ENCODE assay signal across 26 mouse cellular contexts in the genomic region with DNA sequence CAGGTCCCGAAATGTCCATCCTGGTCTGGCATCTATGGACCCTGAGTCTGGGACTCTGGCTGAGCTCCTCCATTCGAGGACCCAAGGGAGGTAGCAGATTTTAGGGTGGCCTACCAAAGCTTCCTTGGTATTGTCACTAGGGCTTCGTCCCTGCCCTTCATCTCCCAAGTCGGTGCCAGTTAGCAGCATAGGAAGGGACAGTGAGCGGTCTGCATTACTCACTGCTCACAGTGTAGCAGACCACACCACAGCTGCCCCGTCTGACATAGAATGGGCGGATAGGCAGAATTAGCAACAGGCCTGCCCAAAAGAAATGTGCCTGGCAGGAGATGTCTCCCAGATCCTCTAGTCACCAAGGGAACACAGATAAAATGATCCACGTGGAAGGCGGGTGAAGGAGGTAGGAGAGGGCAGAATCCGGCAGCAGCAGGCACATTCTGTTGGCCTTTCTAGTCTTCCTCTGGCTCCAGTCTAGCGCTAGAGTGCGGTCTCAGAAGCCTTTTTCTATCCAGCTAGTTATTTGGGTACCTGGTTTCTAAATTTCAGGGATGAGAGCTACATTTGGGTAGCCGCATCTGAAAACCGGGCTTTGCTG. TPM values are rescaled to one million over a fixed set of nuclear protein-coding genes. Genes with fewer than 3 reads are reported as not detected.
DNase-seq lines count a peak whose midpoint lies in the region; ATAC-seq and TF ChIP-seq lines count a peak whose summit lies in the region.
"Had no signal": no experiment of that assay in that cellular context is flagged by ENCODE, and none has a peak within 500 bp of the region (broad histone marks: within the 10 kb centered on the region; RNA-seq: fewer than 3 reads in every experiment).

No protein-coding gene starts in this region.

- peaks cover 96% of the 10 kb centered on the region for H3K27me3 ChIP-seq in heart, embryonic 10.5 days (ENCODE audit: insufficient read depth, poor library complexity, severe bottlenecking)
- H3K27me3 ChIP-seq in heart, adult 2 months (ENCODE audit: control insufficient read depth, insufficient read depth, low read length): peaks cover 14% of the 10 kb centered on the region; the same call in 1 of the 2 replicates
- peaks cover 92% of the 10 kb centered on the region for H3K27me3 ChIP-seq in kidney, embryonic 15.5 days
- peaks cover 84% of the 10 kb centered on the region for H3K27me3 ChIP-seq in kidney, embryonic 14.5 days (ENCODE audit: control insufficient read depth, insufficient read depth, low read length)

- H3K4me2 ChIP-seq in kidney, embryonic 15.5 days: no peak overlapping the region
- no peak overlapping the region for H3K4me2 ChIP-seq in kidney, embryonic 14.5 days (replicated peaks; ENCODE audit: low read depth, low read length)
- H3K4me2 ChIP-seq: liver, embryonic 15.5 days had no signal

- H3K9ac ChIP-seq in heart, adult 2 months (ENCODE audit: low read depth, low read length): no peak overlapping the region
- no peak overlapping the region for H3K9ac ChIP-seq in kidney, embryonic 15.5 days
- no peak overlapping the region for H3K9ac ChIP-seq in kidney, embryonic 14.5 days (ENCODE audit: low read depth, low read length)
- H3K9ac ChIP-seq: embryonic facial prominence, embryonic 13.5 days; limb, embryonic 15.5 days; liver, embryonic 15.5 days had no signal

- no peaks in the 10 kb centered on the region for H3K36me3 ChIP-seq in heart, embryonic 10.5 days
- no peaks in the 10 kb centered on the region for H3K36me3 ChIP-seq in heart, adult 2 months (ENCODE audit: control insufficient read depth, insufficient read depth, low read length)
- no peaks in the 10 kb centered on the region for H3K36me3 ChIP-seq in kidney, embryonic 15.5 days
- no peaks in the 10 kb centered on the region for H3K36me3 ChIP-seq in kidney, embryonic 14.5 days (ENCODE audit: control insufficient read depth, insufficient read depth, low read length)
- H3K36me3 ChIP-seq: embryonic facial prominence, embryonic 13.5 days; limb, embryonic 15.5 days; liver, embryonic 15.5 days had no signal

- intact Hi-C loops in heart, adult 2 months (cut with DNase I): no loop called here

- TF ChIP-seq EP300 in heart, adult 2 months (IDR thresholded peaks at IDR 0.05; ENCODE audit: insufficient read depth, low read depth, low read length): no peak

- no peaks in the 10 kb centered on the region for H3K79me2 ChIP-seq in heart, adult 2 months (replicated peaks; ENCODE audit: control insufficient read depth, insufficient read depth, low read length)

- no peak overlapping the region for H3K27ac ChIP-seq in heart, embryonic 10.5 days
- H3K27ac ChIP-seq in heart, adult 2 months: no peak overlapping the region
- H3K27ac ChIP-seq in kidney, embryonic 15.5 days: no peak overlapping the region
- H3K27ac ChIP-seq in kidney, embryonic 14.5 days (ENCODE audit: low read depth, low read length): no peak overlapping the region
- H3K27ac ChIP-seq: embryonic facial prominence, embryonic 13.5 days; limb, embryonic 15.5 days; liver, embryonic 15.5 days; macrophage had no signal

- WGBS in heart, embryonic 10.5 days: 7% methylated on average over 14 of the region's 14 CpGs
- 8% methylated on average over 14 of the region's 14 CpGs for WGBS in heart, adult 2 months
- WGBS in kidney, embryonic 15.5 days: 4% methylated on average over 14 of the region's 14 CpGs
- 2% methylated on average over 14 of the region's 14 CpGs for WGBS in kidney, embryonic 14.5 days

- DNase-seq in heart, embryonic 10.5 days (ENCODE audit: low spot score): no peak
- DNase-seq in heart, adult 2 months: no peak
- DNase-seq in ES-CJ7 (ENCODE audit: low read depth, low spot score): peak; percentile 17
- peak; percentile 43 for DNase-seq in embryo, embryonic 9.5 days (ENCODE audit: extremely low spot score)
- DNase-seq in spleen, postnatal 10 days (ENCODE audit: low spot score in 2 of 2): no peak
- no peak for DNase-seq in urinary bladder, postnatal 36 days (ENCODE audit: low spot score in 2 of 2)
- DNase-seq: adrenal gland, postnatal 25 days; B cell, adult 2 months; cerebellum, adult 11 months; cerebellum, postnatal 36 days; heart, postnatal 4 days; layer of hippocampus, postnatal 36 days; thymus, postnatal 36 days had no signal

- ATAC-seq in kidney, embryonic 15.5 days (replicated peaks; ENCODE audit: low FRiP score): peak; percentile 57; the same call in 1 of the 2 replicates
- ATAC-seq in kidney, embryonic 14.5 days (ENCODE audit: low FRiP score, low TSS enrichment): no peak
- ATAC-seq: intestine, embryonic 16.5 days had no signal

- H3K9me3 ChIP-seq in heart, embryonic 10.5 days: no peaks in the 10 kb centered on the region
- no peaks in the 10 kb centered on the region for H3K9me3 ChIP-seq in kidney, embryonic 15.5 days (replicated peaks)
- no peaks in the 10 kb centered on the region for H3K9me3 ChIP-seq in kidney, embryonic 14.5 days (ENCODE audit: control insufficient read depth, low read length)
- H3K9me3 ChIP-seq: embryonic facial prominence, embryonic 13.5 days; limb, embryonic 15.5 days; liver, embryonic 15.5 days had no signal

- peak overlapping the region; percentile 33; the same call in 1 of the 2 replicates for H3K4me3 ChIP-seq in heart, embryonic 10.5 days
- H3K4me3 ChIP-seq in heart, adult 2 months: no peak overlapping the region
- no peak overlapping the region for H3K4me3 ChIP-seq in kidney, embryonic 15.5 days (replicated peaks)
- H3K4me3 ChIP-seq in kidney, embryonic 14.5 days (ENCODE audit: low read length): no peak overlapping the region
- H3K4me3 ChIP-seq: liver, embryonic 15.5 days had no signal

- H3K4me1 ChIP-seq in heart, embryonic 10.5 days: peaks cover 29% of the 10 kb centered on the region
- H3K4me1 ChIP-seq in heart, adult 2 months (ENCODE audit: control insufficient read depth, insufficient read depth, low read length): no peaks in the 10 kb centered on the region
- peaks cover 20% of the 10 kb centered on the region for H3K4me1 ChIP-seq in kidney, embryonic 15.5 days
- H3K4me1 ChIP-seq in kidney, embryonic 14.5 days (ENCODE audit: control insufficient read depth, insufficient read depth, low read length): peaks cover 4% of the 10 kb centered on the region; the same call in 1 of the 2 replicates
- H3K4me1 ChIP-seq: liver, embryonic 15.5 days had no signal

- no peak for TF ChIP-seq POLR2A in heart, adult 2 months (IDR thresholded peaks at IDR 0.05; ENCODE audit: insufficient read depth, low read depth, low read length)

- TF ChIP-seq CTCF in heart, adult 2 months (IDR thresholded peaks at IDR 0.05): no peak

RNA-seq across cellular contexts. Expression of a gene that starts 0.9 kb away (rescaled TPM):
- 0.14 and 0.44 TPM in 2 replicates for polyA plus RNA-seq in heart, embryonic 10.5 days (2016; fragmentation: Nextera tagmentation; extraction: Ambion mirVana)
- total RNA-seq in heart, adult 2 months (2021): not detected
- polyA plus RNA-seq in heart, adult 2 months (2012; rRNA removed): 0.18 TPM in 1 of 2 replicates, not detected in the other
- polyA plus RNA-seq in kidney, embryonic 15.5 days (2015; fragmentation: Nextera tagmentation; extraction: Ambion mirVana): not detected in 2 replicates
- polyA plus RNA-seq in kidney, embryonic 14.5 days (2014; fragmentation: Nextera tagmentation; extraction: Ambion mirVana): not detected in 2 replicates
- total RNA-seq: gastrocnemius, adult 18-20 months; gastrocnemius, postnatal 4 days; heart, postnatal 4 days; layer of hippocampus, postnatal 36 days; left cerebral cortex, postnatal 14 days had no signal
- polyA plus RNA-seq: embryonic facial prominence, embryonic 13.5 days; heart, embryonic 14.5 days; intestine, embryonic 16.5 days; kidney, embryonic 16.5 days; limb, embryonic 15.5 days; liver, embryonic 15.5 days; lung, embryonic 16.5 days; macrophage had no signal

Comparison
In these comparisons a context has a peak if more than half of its experiments do, and no peak if none do; other contexts are left out.
1. DNase-seq: peak in ES-CJ7 (single experiment) and embryo, embryonic 9.5 days (single experiment); none in heart, embryonic 10.5 days (single experiment), heart, adult 2 months (0 of 2), spleen, postnatal 10 days (0 of 2) and urinary bladder, postnatal 36 days (0 of 2).